Mouse (Mus musculus) stomach, postnatal 0 days (tissue): Measurements from ENCODE around the gene Arhgef10l. TPM values are rescaled to one million over a fixed set of nuclear protein-coding genes. Genes with fewer than 3 reads are reported as not detected.

Experiments
- ATAC-seq: fragments of 200-750 bp; cut with Nextera tagmentation; 2 replicates; pipeline ENCODE4 v1.8.0; 2017; ENCODE audit not compliant: low FRiP score, low TSS enrichment
- DNase-seq: peaks from one replicate; pipeline ENCODE4 v3.0.0-alpha.2; 2016; ENCODE audit warnings: low spot score
- H3K27ac ChIP-seq: fragments of 300-500 bp; sonication (generic); replicated peaks from 2 replicates; pipeline ENCODE4 v1.5.1; 2014; ENCODE audit warnings: mild to moderate bottlenecking, control low read depth
- H3K27me3 ChIP-seq: fragments of 300-500 bp; sonication (generic); 2 replicates; pipeline ENCODE4 v1.6.1; 2014; ENCODE audit warnings: low read length; ENCODE audit not compliant: control insufficient read depth, insufficient read depth
- H3K36me3 ChIP-seq: fragments of 300-500 bp; sonication (generic); 2 replicates; pipeline ENCODE4 v1.6.1; 2014; ENCODE audit warnings: low read length, mixed read lengths; ENCODE audit not compliant: control insufficient read depth, insufficient read depth
- H3K4me1 ChIP-seq: fragments of 300-500 bp; sonication (generic); replicated peaks from 2 replicates; pipeline ENCODE4 v1.6.1; 2014; ENCODE audit warnings: antibody characterized with exemption; ENCODE audit not compliant: control insufficient read depth, insufficient read depth
- H3K4me2 ChIP-seq: fragments of 300-500 bp; sonication (generic); replicated peaks from 2 replicates; pipeline ENCODE4 v1.6.1; 2014; ENCODE audit warnings: low read depth, mild to moderate bottlenecking, control low read depth, moderate library complexity
- H3K4me3 ChIP-seq: fragments of 300-500 bp; sonication (generic); 2 replicates; pipeline ENCODE4 v1.5.1; 2014; ENCODE audit warnings: low read depth, low read length, control low read depth
- H3K9ac ChIP-seq: fragments of 300-500 bp; sonication (generic); 2 replicates; pipeline ENCODE4 v1.6.1; 2014; ENCODE audit warnings: mild to moderate bottlenecking, low read length, control low read depth, mixed read lengths
- H3K9me3 ChIP-seq: fragments of 300-500 bp; sonication (generic); 2 replicates; pipeline ENCODE4 v1.6.1; 2016; ENCODE audit warnings: low read length; ENCODE audit not compliant: control insufficient read depth
- CTCF ChIP-seq: IDR thresholded peaks from 2 replicates; pipeline ENCODE4 v1.5.1; 2016; ENCODE audit warnings: antibody characterized with exemption, low read depth, mild to moderate bottlenecking, moderate library complexity
- EP300 ChIP-seq: optimal IDR thresholded peaks from 2 replicates; pipeline ENCODE3; 2016; ENCODE audit warnings: antibody characterized with exemption
- WGBS: fragments of 180-500 bp; shearing (Covaris S2); extraction: QIAGEN DNeasy Blood & Tissue Kit; methylation state at CpG from one replicate; pipeline ENCODE4 v1.1.7; 2014; 5-methylcytosine and 5-hydroxymethylcytosine counted together
- polyA plus RNA-seq: library from polyadenylated mRNA; unstranded; fragments of >200 nt; fragmentation: Nextera tagmentation; extraction: Ambion mirVana; gene quantifications from 2 replicates; pipeline ENCODE4 v1.2.1, GENCODE M21; 2015

The Arhgef10l gene
- polyA plus RNA-seq, 1 experiment from 2014 or later: 11.3 TPM

DNA sequence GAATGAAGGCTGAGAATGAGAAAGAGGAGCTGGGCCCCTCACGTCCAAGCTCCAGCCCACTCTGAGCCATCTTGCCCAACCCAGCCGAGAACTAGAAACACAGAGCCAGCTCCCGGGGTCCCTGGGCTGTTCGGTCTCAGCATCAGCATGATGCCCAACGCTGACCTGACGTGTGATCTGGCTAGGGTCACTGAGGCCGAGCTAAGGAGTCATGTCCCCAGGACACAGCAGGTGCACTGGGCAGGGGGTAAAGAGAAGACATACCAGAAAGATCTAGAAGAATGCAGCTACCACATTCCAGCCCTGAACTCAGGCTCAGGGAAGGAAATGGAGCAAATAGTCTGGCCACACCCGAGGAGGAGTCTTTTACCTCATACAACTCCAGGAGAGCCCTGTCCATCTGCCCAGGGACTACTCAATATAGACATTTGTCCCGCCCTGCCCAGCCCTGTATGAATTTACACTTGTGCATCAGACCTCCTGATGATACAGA, 57.5 kb downstream of the Arhgef10l start:
- DNase-seq: no peak
- 0 out of 2 replicates have a peak, but pooled peaks cover 2% of the 10 kb centered on the region for H3K36me3 ChIP-seq
- 83% methylated on average over 9 of the region's 9 CpGs for WGBS
- no peak for TF ChIP-seq EP300
- TF ChIP-seq CTCF: no peak
- H3K4me2 ChIP-seq: no peak overlapping the region
- H3K9me3 ChIP-seq: no peaks in the 10 kb centered on the region
- no peaks in the 10 kb centered on the region; the same call in 1 of the 2 replicates for H3K4me1 ChIP-seq
- no peak overlapping the region for H3K4me3 ChIP-seq
- no peak overlapping the region for H3K9ac ChIP-seq
- peak overlapping the region; percentile 24; the same call in 1 of the 2 replicates for H3K27ac ChIP-seq
- no peak for ATAC-seq
- no peaks in the 10 kb centered on the region for H3K27me3 ChIP-seq

- no peak for ATAC-seq
- WGBS: 78% methylated on average over 7 of the region's 7 CpGs
Measured at GRCm38 (mm10) chr4:140606779-140607178, 59.0 kb downstream of the Arhgef10l start.

GRCm38 (mm10) chr4:140606197-140606596, 59.6 kb downstream of the Arhgef10l start:
- H3K9me3 ChIP-seq: no peaks in the 10 kb centered on the region
- H3K4me2 ChIP-seq: no peak overlapping the region
- WGBS: 78% methylated on average over 7 of the region's 7 CpGs
- no peak for TF ChIP-seq EP300
- TF ChIP-seq CTCF: no peak
- 0 out of 2 replicates have a peak, but pooled peaks cover 2% of the 10 kb centered on the region for H3K36me3 ChIP-seq
- H3K9ac ChIP-seq: no peak overlapping the region
- H3K4me1 ChIP-seq: no peaks in the 10 kb centered on the region; the same call in 1 of the 2 replicates
- H3K4me3 ChIP-seq: no peak overlapping the region
- no peaks in the 10 kb centered on the region for H3K27me3 ChIP-seq
- H3K27ac ChIP-seq: no peak overlapping the region
- DNase-seq (no peak), ATAC-seq (no peak)

More at GRCm38 (mm10) chr4:140606779-140607178, 59.0 kb downstream of the Arhgef10l start:
- H3K9me3 ChIP-seq: no peaks in the 10 kb centered on the region
- no peak for DNase-seq
- H3K36me3 ChIP-seq: 0 out of 2 replicates have a peak, but pooled peaks cover 2% of the 10 kb centered on the region
- H3K4me1 ChIP-seq: no peaks in the 10 kb centered on the region; the same call in 1 of the 2 replicates
- no peak overlapping the region for H3K4me2 ChIP-seq
- TF ChIP-seq CTCF: no peak
- no peak for TF ChIP-seq EP300
- H3K4me3 ChIP-seq: no peak overlapping the region
- no peak overlapping the region for H3K27ac ChIP-seq
- no peak overlapping the region for H3K9ac ChIP-seq
- H3K27me3 ChIP-seq: no peaks in the 10 kb centered on the region

- Histone ChIP-seq H3K9ac (no peak overlapping the region), H3K4me1 (no peaks in the 10 kb centered on the region; the same call in 1 of the 2 replicates), H3K9me3 (no peaks in the 10 kb centered on the region), H3K27me3 (no peaks in the 10 kb centered on the region), H3K4me2 (no peak overlapping the region), H3K4me3 (no peak overlapping the region), H3K27ac (no peak overlapping the region), H3K36me3 (0 out of 2 replicates have a peak, but pooled peaks cover 2% of the 10 kb centered on the region)
- no peak for DNase-seq
- no peak for ATAC-seq
- TF ChIP-seq EP300 (no peak), CTCF (no peak)
- 57% methylated on average over 7 of the region's 7 CpGs for WGBS
Measured at GRCm38 (mm10) chr4:140605790-140606189, 60.0 kb downstream of the Arhgef10l start.

DNA sequence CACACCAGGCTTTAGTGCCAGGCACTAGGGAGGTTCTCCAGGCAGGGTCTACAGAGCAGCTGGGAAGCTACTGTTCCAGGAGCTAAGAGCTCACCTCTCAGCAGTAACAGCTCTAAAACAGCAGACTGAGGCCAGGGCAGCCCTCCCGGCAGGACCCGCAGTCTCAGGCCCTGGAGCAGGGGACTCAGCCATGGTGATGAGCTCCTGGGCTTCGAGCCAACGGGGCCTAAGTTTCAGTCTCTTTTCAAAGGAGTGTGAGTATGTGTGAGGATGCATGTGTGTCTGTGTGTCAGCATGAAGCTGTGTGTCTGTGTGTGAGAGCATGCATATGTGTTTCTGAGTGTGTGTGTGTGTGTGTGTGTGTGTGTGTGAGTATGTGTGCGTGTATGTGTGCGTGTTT, 60.6 kb downstream of the Arhgef10l start:
- no peaks in the 10 kb centered on the region for H3K9me3 ChIP-seq
- H3K4me3 ChIP-seq: no peak overlapping the region
- WGBS: 69% methylated on average over 6 of the region's 6 CpGs
- H3K9ac ChIP-seq: no peak overlapping the region
- no peaks in the 10 kb centered on the region for H3K27me3 ChIP-seq
- H3K36me3 ChIP-seq: 0 out of 2 replicates have a peak, but pooled peaks cover 2% of the 10 kb centered on the region
- DNase-seq (no peak), ATAC-seq (no peak)
- no peak overlapping the region for H3K4me2 ChIP-seq
- TF ChIP-seq EP300 (no peak), CTCF (no peak)
- no peaks in the 10 kb centered on the region for H3K4me1 ChIP-seq
- no peak overlapping the region for H3K27ac ChIP-seq

DNA sequence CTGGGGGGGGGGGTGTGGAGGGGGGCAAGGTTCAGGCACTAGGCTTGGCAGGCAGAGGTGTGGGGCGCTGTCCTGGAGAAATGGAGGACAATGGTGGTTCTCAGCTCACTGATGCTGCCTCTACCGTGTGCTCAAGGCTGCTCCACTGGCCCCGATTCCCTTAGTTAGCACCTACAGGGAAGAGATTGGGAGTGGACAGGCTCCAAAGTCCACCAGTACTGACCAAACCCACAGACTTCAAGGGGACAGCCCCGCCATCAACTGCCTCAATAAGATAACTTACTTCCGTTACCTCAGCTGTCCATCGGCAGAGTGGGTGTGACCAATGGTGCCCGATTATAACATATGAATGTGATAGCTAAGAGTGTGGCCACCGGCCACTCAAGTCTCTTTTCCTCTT, 61.3 kb downstream of the Arhgef10l start:
- Histone ChIP-seq H3K4me3 (no peak overlapping the region), H3K27ac (no peak overlapping the region), H3K9me3 (no peaks in the 10 kb centered on the region), H3K4me2 (no peak overlapping the region), H3K4me1 (no peaks in the 10 kb centered on the region), H3K36me3 (0 out of 2 replicates have a peak, but pooled peaks cover under 1% of the 10 kb centered on the region), H3K27me3 (no peaks in the 10 kb centered on the region), H3K9ac (no peak overlapping the region)
- 67% methylated on average over 8 of the region's 8 CpGs for WGBS
- DNase-seq (peak; percentile 56), ATAC-seq (peak; percentile 65; the same call in 1 of the 2 replicates)
- TF ChIP-seq EP300 (no peak), CTCF (no peak)
